Mouse (Mus musculus): Measurements from ENCODE around the gene Rab14.

Gene Rab14

GRCm38 (mm10) chr2:35200898-35201668, at the start of gene Rab14:
Gene Rab14, minus strand, starts transcription at chr2:35201120.
- ATAC-seq (ENCODE audit: insufficient number of reproducible peaks, low FRiP score, low TSS enrichment), result peak; percentile 94

DNA sequence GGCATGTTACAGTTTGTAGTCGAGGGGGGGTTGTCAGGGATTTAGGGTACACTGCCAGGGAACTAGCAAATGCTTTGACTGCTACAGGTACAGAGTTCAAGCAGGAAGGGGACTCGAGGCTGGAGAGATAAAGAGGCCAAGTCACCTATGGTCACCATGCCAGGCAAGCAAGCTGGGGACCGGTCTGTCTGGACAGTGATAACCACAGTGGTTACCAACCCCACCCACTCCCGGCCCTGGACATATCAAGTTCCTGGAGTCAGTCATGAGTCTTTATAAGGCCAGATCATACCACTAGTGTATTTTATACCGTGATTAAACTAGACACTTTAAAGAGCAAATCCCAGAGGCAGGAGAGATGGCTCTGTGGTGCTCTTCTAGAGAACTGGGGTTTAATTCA, 46.8 kb upstream of the Rab14 start:
- ATAC-seq (ENCODE audit: insufficient number of reproducible peaks, low FRiP score, low TSS enrichment), result no peak

- ATAC-seq (ENCODE audit: insufficient number of reproducible peaks, low FRiP score, low TSS enrichment), result no peak
Observed at GRCm38 (mm10) chr2:35244241-35244640, 43.3 kb upstream of the Rab14 start.

DNA sequence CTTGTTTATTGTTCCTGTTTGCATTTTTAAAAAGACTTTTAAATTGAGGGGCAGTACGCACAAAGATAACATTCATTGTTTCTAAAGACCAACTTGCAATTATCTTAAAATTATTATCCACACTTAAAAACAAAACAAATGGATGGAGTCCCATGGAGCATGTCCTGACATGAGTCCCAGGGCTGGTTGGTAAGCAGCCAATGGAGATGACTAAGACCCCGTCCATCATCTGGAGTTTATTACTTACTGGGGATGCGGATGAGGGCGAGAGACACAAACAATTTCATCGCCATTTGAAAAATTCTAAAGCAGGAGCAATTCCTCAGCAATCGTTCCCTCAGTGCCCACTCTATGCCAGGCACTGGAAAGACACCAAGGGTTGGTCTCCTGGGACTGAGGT, 34.1 kb upstream of the Rab14 start:
- ATAC-seq (ENCODE audit: insufficient number of reproducible peaks, low FRiP score, low TSS enrichment), result no peak

DNA sequence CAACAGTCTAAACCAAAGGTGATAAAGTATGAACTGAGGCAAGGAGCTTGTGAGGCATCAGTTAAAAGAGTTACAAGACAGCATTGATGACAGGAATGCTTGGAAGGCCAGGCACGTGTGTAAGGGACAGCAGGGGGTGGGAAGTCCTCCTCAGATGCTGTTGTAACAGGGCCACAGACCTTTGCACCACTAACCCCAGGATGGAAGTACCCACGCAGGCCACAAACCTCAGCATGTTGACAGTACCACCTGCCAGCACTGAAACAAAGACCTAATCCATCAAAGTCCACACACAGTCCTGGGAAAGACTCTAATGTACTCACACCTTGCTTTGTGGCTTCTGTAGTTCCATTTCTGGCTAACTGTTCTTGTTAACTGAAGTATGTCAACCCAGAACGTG, 33.0 kb upstream of the Rab14 start:
- no peak for ATAC-seq (ENCODE audit: insufficient number of reproducible peaks, low FRiP score, low TSS enrichment)

DNA sequence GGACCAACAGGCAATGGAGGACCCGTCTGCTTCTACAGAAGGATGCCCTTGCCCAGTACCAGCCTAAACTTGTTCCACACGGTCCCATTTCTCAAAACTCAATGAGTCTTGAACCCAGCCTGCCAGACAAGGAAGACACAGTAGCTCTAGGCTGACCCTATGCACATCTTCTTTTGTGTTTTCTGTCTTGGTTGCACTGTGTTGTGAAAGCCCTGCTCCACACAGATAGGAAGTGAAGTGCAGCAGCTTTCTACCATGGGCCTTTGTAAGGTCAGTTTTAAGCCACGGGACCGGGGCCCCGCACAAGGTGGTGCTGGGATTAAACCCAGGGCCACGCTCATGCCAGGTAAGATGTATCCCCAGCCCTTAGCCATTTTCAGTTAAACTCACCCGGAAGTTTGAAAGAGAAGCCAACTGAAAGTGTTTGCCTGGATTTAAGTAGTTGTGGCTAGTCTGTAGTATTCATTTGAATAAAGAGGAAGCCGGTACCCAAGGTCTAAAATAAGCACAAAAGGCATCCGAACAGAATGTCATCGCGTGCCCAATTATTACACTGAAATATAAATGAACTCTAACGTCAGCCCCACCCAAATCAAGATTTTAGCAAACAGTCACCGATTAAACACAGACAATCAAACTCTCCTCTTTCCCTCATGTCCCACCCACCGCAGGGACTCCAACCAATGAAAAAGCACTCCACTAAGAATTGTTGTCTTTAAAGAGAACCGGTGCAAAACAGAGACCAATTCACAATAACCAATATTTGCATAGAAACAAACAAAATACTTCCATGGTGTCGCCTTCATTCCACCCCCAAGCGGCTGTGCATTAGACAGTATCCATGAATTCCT, 31.9 kb upstream of the Rab14 start:
- ATAC-seq (ENCODE audit: insufficient number of reproducible peaks, low FRiP score, low TSS enrichment), result no peak

DNA sequence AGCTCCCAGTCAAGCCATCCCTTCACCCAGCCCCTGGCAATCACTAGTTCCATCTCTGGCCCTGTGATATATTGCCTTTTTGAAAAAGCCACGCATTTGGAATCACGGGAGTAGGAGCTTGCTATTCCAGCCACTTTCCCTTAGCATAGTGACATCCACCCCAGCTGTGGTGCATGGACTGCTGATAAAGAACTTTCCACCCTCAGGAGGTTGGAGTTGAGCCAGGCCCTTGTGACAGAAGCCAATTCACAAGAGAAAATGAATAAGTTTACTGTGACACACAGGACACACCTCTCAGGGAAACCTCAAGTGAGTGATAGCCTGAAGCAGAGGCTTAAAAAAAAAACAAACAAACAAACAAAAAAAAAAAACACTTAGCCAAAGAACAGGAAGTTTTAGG, 31.0 kb upstream of the Rab14 start:
- ATAC-seq (ENCODE audit: insufficient number of reproducible peaks, low FRiP score, low TSS enrichment), result no peak

- no peak for ATAC-seq (ENCODE audit: insufficient number of reproducible peaks, low FRiP score, low TSS enrichment)
Observed at GRCm38 (mm10) chr2:35230215-35230614, 29.3 kb upstream of the Rab14 start.

GRCm38 (mm10) chr2:35228145-35228544, 27.2 kb upstream of the Rab14 start:
- ATAC-seq (ENCODE audit: insufficient number of reproducible peaks, low FRiP score, low TSS enrichment), result no peak

DNA sequence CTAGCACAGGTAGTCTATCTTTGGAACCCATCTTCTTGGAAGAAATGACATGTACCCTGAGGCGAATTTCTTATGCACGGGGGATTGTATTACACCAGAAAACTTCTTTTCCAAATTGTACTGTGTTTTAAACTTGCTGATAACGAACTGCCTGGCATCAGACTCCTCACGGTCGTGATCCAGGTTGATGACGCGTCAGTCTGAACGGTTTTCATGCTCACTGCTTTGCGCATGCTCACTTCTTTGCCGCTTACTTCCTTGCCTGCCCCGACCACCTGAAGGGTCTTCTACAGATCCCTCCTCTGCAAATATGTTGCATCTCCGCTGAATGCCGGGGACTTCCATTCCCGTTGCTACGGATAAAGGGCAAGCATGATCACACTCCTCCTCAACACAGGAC, 23.4 kb upstream of the Rab14 start:
- ATAC-seq (ENCODE audit: insufficient number of reproducible peaks, low FRiP score, low TSS enrichment), result no peak

GRCm38 (mm10) chr2:35222822-35223391, 22.0 kb upstream of the Rab14 start:
- no peak for ATAC-seq (ENCODE audit: insufficient number of reproducible peaks, low FRiP score, low TSS enrichment)

DNA sequence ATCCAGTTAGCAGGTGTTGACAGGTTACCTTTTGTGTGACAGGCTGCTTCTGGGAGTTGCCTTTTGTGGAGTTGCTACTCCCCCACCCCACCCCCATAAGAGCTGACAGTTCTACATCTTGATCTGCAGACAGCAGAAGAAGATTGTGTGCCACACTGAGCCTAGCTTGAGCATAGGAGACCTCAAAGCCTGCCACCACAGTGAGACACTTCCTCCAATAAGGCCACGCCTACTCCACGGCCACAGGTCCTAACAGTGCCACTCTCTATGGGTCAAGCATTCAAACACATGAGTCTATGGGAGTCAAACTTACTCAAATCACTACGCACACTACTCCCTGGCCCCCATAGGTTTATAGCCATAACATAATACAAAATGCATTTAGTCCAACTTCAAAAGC, 17.8 kb upstream of the Rab14 start:
- ATAC-seq (ENCODE audit: insufficient number of reproducible peaks, low FRiP score, low TSS enrichment), result no peak

GRCm38 (mm10) chr2:35216701-35217100, 15.8 kb upstream of the Rab14 start:
- no peak for ATAC-seq (ENCODE audit: insufficient number of reproducible peaks, low FRiP score, low TSS enrichment)

- no peak for ATAC-seq (ENCODE audit: insufficient number of reproducible peaks, low FRiP score, low TSS enrichment)
Observed at GRCm38 (mm10) chr2:35215363-35215762, 14.4 kb upstream of the Rab14 start.

GRCm38 (mm10) chr2:35214881-35215358, 14.0 kb upstream of the Rab14 start:
- peak; percentile 85 for ATAC-seq (ENCODE audit: insufficient number of reproducible peaks, low FRiP score, low TSS enrichment)

- no peak for ATAC-seq (ENCODE audit: insufficient number of reproducible peaks, low FRiP score, low TSS enrichment)
Observed at GRCm38 (mm10) chr2:35213345-35213910, 12.5 kb upstream of the Rab14 start.

DNA sequence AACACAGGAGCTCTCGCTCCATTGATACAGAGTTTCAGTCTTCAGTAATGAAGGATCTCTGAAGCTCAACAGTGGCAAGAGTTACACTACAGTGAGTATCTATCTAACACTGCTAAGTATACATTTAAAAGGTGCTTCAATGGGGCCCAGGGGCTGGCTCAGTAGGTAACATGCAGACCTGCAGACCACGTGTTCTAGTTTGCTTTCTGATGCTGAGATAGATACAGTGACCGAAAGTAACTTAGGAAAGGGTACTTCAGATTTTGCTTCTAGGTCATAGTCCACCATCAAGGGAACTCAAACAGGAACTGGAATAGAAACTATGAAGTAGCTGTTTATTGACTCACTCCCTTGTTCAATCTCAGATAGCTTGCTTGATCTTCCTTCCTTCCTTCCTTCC, 10.8 kb upstream of the Rab14 start:
- ATAC-seq (ENCODE audit: insufficient number of reproducible peaks, low FRiP score, low TSS enrichment), result no peak

- no peak for ATAC-seq (ENCODE audit: insufficient number of reproducible peaks, low FRiP score, low TSS enrichment)
Observed at GRCm38 (mm10) chr2:35208931-35209665, 8.2 kb upstream of the Rab14 start.

DNA sequence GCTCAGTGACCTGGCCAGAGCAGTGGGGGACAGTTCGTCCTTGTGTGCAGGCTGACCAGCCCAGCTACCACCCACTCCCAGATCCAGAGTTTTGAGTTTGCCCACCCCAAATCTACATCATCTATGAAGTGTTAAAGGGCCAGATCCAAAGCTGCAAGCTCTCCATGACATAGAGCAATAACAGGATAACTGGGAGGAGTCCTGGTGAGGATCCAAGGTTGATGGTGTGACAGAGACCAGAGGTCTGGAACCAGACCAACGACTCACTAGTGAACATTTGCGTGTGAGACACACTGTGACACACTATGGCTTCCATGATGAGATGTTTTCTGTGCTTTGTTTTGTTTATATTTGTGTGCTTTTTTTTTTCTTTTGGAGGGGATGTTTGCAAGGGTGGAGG, 7.1 kb upstream of the Rab14 start:
- ATAC-seq (ENCODE audit: insufficient number of reproducible peaks, low FRiP score, low TSS enrichment), result no peak

DNA sequence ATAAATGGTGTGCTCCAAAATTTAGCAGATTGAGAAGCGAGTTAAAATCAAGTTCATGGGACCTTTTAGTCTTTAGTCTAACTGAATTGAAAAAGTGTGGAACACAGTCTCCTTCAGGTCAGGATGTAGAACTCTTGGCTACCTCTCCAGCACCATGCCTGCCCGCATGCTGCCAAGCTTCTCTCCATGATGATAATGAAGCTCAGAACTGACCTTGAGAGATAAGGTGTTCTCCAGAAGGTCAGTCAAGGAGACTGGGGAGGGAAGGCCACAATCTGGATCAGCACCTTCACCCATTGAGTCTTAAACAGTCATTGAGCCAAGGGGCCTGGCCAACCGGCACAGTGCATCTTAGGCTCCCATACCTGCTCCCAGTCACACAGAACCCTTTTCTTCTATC, 5.8 kb upstream of the Rab14 start:
- no peak for ATAC-seq (ENCODE audit: insufficient number of reproducible peaks, low FRiP score, low TSS enrichment)
